Mouse (Mus musculus) megakaryocyte, embryonic 14.5 days (primary cell): ENCODE measurements around the gene Fkbp2. TPM values are rescaled to one million over a fixed set of nuclear protein-coding genes. Genes with fewer than 3 reads are reported as not detected.
A peak's percentile ranks its signal among the peaks of the same experiment; 100 is the strongest.

Experiments used
- H3K27me3 ChIP-seq: replicated peaks from 2 replicates; pipeline ENCODE3; 2012; ENCODE audit warnings: inconsistent platforms
- H3K36me3 ChIP-seq: replicated peaks from 2 replicates; pipeline ENCODE3; 2012; ENCODE audit warnings: low read length, inconsistent platforms, mixed read lengths
- H3K4me1 ChIP-seq: 2 replicates; pipeline ENCODE4 v1.6.1; 2012; ENCODE audit warnings: inconsistent platforms
- H3K4me3 ChIP-seq: replicated peaks from 2 replicates; pipeline ENCODE3; 2012; ENCODE audit warnings: moderate library complexity, mild to moderate bottlenecking, inconsistent platforms
- H3K9me3 ChIP-seq: 2 replicates; pipeline ENCODE4 v1.6.1; 2012; ENCODE audit warnings: inconsistent platforms
- FLI1 ChIP-seq: IDR thresholded peaks from 2 replicates; pipeline ENCODE4 v1.6.1; 2012; ENCODE audit warnings: low read length, inconsistent platforms, mixed read lengths
- GATA1 ChIP-seq: IDR thresholded peaks from 3 replicates; pipeline ENCODE4 v1.6.1; 2012; ENCODE audit warnings: mixed read lengths, low read length, inconsistent platforms, borderline replicate concordance
- polyA plus RNA-seq: library from polyadenylated mRNA; stranded (reverse); fragments of >175 nt; gene quantifications from 2 replicates; pipeline ENCODE4 v1.2.3, GENCODE M21; 2012; ENCODE audit warnings: low replicate concordance; ENCODE audit not compliant: insufficient read depth

Fkbp2 gene
- polyA plus RNA-seq, 1 experiment: 460 TPM

- Histone ChIP-seq H3K36me3 (peaks cover 25% of the 10 kb centered on the region), H3K9me3 (no peaks in the 10 kb centered on the region), H3K27me3 (no peaks in the 10 kb centered on the region), H3K4me1 (peaks cover 74% of the 10 kb centered on the region), H3K4me3 (peak overlapping the region; percentile 99)
- TF ChIP-seq FLI1 (no peak), GATA1 (no peak)
Observed at GRCm38 (mm10) chr19:6969665-6970381, 10.5 kb downstream of the Fkbp2 start.

- H3K4me1 ChIP-seq: peaks cover 76% of the 10 kb centered on the region
- no peaks in the 10 kb centered on the region for H3K27me3 ChIP-seq
- TF ChIP-seq GATA1 (no peak), FLI1 (no peak)
- peak overlapping the region; percentile 99 for H3K4me3 ChIP-seq
- H3K36me3 ChIP-seq: peaks cover 30% of the 10 kb centered on the region
- H3K9me3 ChIP-seq: no peaks in the 10 kb centered on the region
Observed at GRCm38 (mm10) chr19:6969291-6969664, 11.0 kb downstream of the Fkbp2 start.

GRCm38 (mm10) chr19:6968491-6969271 lies 11.6 kb downstream of the Fkbp2 start:
- Histone ChIP-seq H3K27me3 (no peaks in the 10 kb centered on the region), H3K36me3 (peaks cover 36% of the 10 kb centered on the region), H3K4me1 (peaks cover 76% of the 10 kb centered on the region), H3K9me3 (no peaks in the 10 kb centered on the region), H3K4me3 (peak overlapping the region; percentile 99)
- no peak for TF ChIP-seq GATA1
- TF ChIP-seq FLI1: no peak

GRCm38 (mm10) chr19:6956461-6956860 lies 23.8 kb downstream of the Fkbp2 start:
- Histone ChIP-seq H3K4me1 (peaks cover 85% of the 10 kb centered on the region), H3K27me3 (no peaks in the 10 kb centered on the region), H3K9me3 (no peaks in the 10 kb centered on the region), H3K36me3 (peaks cover 89% of the 10 kb centered on the region), H3K4me3 (no peak overlapping the region)
- TF ChIP-seq GATA1 (no peak), FLI1 (no peak)

GRCm38 (mm10) chr19:6955424-6955823 lies 24.9 kb downstream of the Fkbp2 start:
- TF ChIP-seq GATA1 (no peak), FLI1 (no peak)
- peaks cover 90% of the 10 kb centered on the region for H3K4me1 ChIP-seq
- H3K36me3 ChIP-seq: peaks cover 80% of the 10 kb centered on the region

GRCm38 (mm10) chr19:6954046-6954445 lies 26.3 kb downstream of the Fkbp2 start:
- Histone ChIP-seq H3K9me3 (no peaks in the 10 kb centered on the region), H3K4me1 (peaks cover 92% of the 10 kb centered on the region), H3K4me3 (no peak overlapping the region), H3K27me3 (no peaks in the 10 kb centered on the region), H3K36me3 (peaks cover 77% of the 10 kb centered on the region)
- TF ChIP-seq GATA1: no peak
- no peak for TF ChIP-seq FLI1

More at GRCm38 (mm10) chr19:6955424-6955823, 24.9 kb downstream of the Fkbp2 start:
- no peak overlapping the region for H3K4me3 ChIP-seq
- H3K27me3 ChIP-seq: no peaks in the 10 kb centered on the region
- H3K9me3 ChIP-seq: no peaks in the 10 kb centered on the region

- H3K4me3 ChIP-seq: peak overlapping the region; percentile 95
- no peaks in the 10 kb centered on the region for H3K27me3 ChIP-seq
- no peaks in the 10 kb centered on the region for H3K9me3 ChIP-seq
- TF ChIP-seq GATA1 (no peak), FLI1 (no peak)
- peaks cover 92% of the 10 kb centered on the region for H3K4me1 ChIP-seq
- peaks cover 77% of the 10 kb centered on the region for H3K36me3 ChIP-seq
Observed at GRCm38 (mm10) chr19:6952712-6953037, 27.6 kb downstream of the Fkbp2 start.

- no peaks in the 10 kb centered on the region for H3K9me3 ChIP-seq
- H3K36me3 ChIP-seq: peaks cover 74% of the 10 kb centered on the region
- no peaks in the 10 kb centered on the region for H3K27me3 ChIP-seq
- peak overlapping the region; percentile 95 for H3K4me3 ChIP-seq
- peaks cover 87% of the 10 kb centered on the region for H3K4me1 ChIP-seq
- TF ChIP-seq GATA1: no peak
- no peak for TF ChIP-seq FLI1
Observed at GRCm38 (mm10) chr19:6951994-6952711, 28.1 kb downstream of the Fkbp2 start.

- Histone ChIP-seq H3K36me3 (peaks cover 74% of the 10 kb centered on the region), H3K4me1 (peaks cover 83% of the 10 kb centered on the region), H3K9me3 (no peaks in the 10 kb centered on the region), H3K27me3 (no peaks in the 10 kb centered on the region), H3K4me3 (peak overlapping the region; percentile 95)
- TF ChIP-seq FLI1: peak; percentile 54; the same call in 1 of the 2 replicates
- no peak for TF ChIP-seq GATA1
Observed at GRCm38 (mm10) chr19:6951381-6951968, 28.8 kb downstream of the Fkbp2 start.
